Mouse (Mus musculus): ENCODE measurements around the gene Slc17a2. TPM values are rescaled to one million over a fixed set of nuclear protein-coding genes. Genes with fewer than 3 reads are reported as not detected.

Gene Slc17a2
- polyA plus RNA-seq, 1 experiment: not detected

DNA sequence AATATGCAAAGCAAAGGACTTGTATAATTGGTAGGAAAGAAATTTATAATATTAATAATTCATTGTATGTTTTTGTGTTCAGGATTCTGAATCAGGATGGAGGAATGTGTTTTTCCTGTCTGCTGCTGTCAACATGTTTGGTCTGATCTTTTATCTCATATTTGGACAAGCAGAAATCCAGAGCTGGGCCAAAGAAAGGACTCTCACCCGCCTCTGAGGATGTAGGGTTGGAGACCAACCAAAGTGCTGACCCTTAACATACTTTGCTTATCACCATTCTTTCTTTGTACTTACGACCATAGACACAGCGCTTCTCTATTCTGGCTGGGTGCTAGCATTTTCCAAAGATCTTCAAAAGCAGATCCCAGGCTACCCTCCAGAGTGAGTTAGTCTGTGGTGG is 15.4 kb downstream of the Slc17a2 start:
- no peak overlapping the region for H3K4me2 ChIP-seq (ENCODE audit: low read depth)
- no peak overlapping the region for H3ac ChIP-seq (ENCODE audit: control insufficient read depth, insufficient read length)
- no peaks in the 10 kb centered on the region for H3K36me3 ChIP-seq (ENCODE audit: control insufficient read depth, insufficient read depth)
- TF ChIP-seq POLR2AphosphoS2 (IDR thresholded peaks at IDR 0.05; ENCODE audit: insufficient read length, low read depth) (no peak), MYOD1 (IDR thresholded peaks at IDR 0.05; ENCODE audit: control insufficient read depth in 1 of 3, insufficient read length in 2 of 3, low read depth in 2 of 3) (no peak), SRF (IDR thresholded peaks at IDR 0.05; ENCODE audit: control insufficient read depth, insufficient read length, low read depth) (no peak), E2F4 (IDR thresholded peaks at IDR 0.05; ENCODE audit: insufficient read depth) (no peak), TCF12 (IDR thresholded peaks at IDR 0.05; ENCODE audit: insufficient read depth, poor library complexity, severe bottlenecking) (no peak), MAX (IDR thresholded peaks at IDR 0.05; ENCODE audit: low read depth) (no peak), REST (IDR thresholded peaks at IDR 0.05; ENCODE audit: insufficient read depth, insufficient read length) (no peak), USF1 (IDR thresholded peaks at IDR 0.05; ENCODE audit: low read depth) (no peak)
- no peak overlapping the region for H3K4me3 ChIP-seq
- no peaks in the 10 kb centered on the region for H3K79me2 ChIP-seq (ENCODE audit: control insufficient read depth, insufficient read depth)
- peaks cover 6% of the 10 kb centered on the region for H3K27me3 ChIP-seq (ENCODE audit: control insufficient read depth, insufficient read depth, insufficient read length)

GRCm38 (mm10) chr13:23826606-23827005 is 19.8 kb downstream of the Slc17a2 start:
- Histone ChIP-seq H3K4me2 (ENCODE audit: low read depth) (no peak overlapping the region), H3K27me3 (ENCODE audit: control insufficient read depth, insufficient read depth, insufficient read length) (peaks cover 6% of the 10 kb centered on the region), H3ac (ENCODE audit: control insufficient read depth, insufficient read length) (no peak overlapping the region), H3K4me3 (no peak overlapping the region), H3K79me2 (ENCODE audit: control insufficient read depth, insufficient read depth) (no peaks in the 10 kb centered on the region), H3K36me3 (ENCODE audit: control insufficient read depth, insufficient read depth) (no peaks in the 10 kb centered on the region)
- no peak for TF ChIP-seq REST (IDR thresholded peaks at IDR 0.05; ENCODE audit: insufficient read depth, insufficient read length)

- Histone ChIP-seq H3ac (ENCODE audit: control insufficient read depth, insufficient read length) (no peak overlapping the region), H3K4me3 (no peak overlapping the region), H3K4me2 (ENCODE audit: low read depth) (no peak overlapping the region), H3K79me2 (ENCODE audit: control insufficient read depth, insufficient read depth) (no peaks in the 10 kb centered on the region), H3K27me3 (ENCODE audit: control insufficient read depth, insufficient read depth, insufficient read length) (no peaks in the 10 kb centered on the region), H3K36me3 (ENCODE audit: control insufficient read depth, insufficient read depth) (no peaks in the 10 kb centered on the region)
- no peak for TF ChIP-seq MYOD1 (IDR thresholded peaks at IDR 0.05; ENCODE audit: control insufficient read depth in 1 of 3, insufficient read length in 2 of 3, low read depth in 2 of 3)
- TF ChIP-seq SRF (IDR thresholded peaks at IDR 0.05; ENCODE audit: control insufficient read depth, insufficient read length, low read depth): no peak
- no peak for TF ChIP-seq REST (IDR thresholded peaks at IDR 0.05; ENCODE audit: insufficient read depth, insufficient read length)
- no peak for TF ChIP-seq MAX (IDR thresholded peaks at IDR 0.05; ENCODE audit: low read depth)
- TF ChIP-seq POLR2AphosphoS2 (IDR thresholded peaks at IDR 0.05; ENCODE audit: insufficient read length, low read depth): no peak
- no peak for TF ChIP-seq TCF3 (IDR thresholded peaks at IDR 0.05; ENCODE audit: insufficient read length, low read depth)
- no peak for TF ChIP-seq TCF12 (IDR thresholded peaks at IDR 0.05; ENCODE audit: insufficient read depth, poor library complexity, severe bottlenecking)
Measured at GRCm38 (mm10) chr13:23833053-23833452, 26.3 kb downstream of the Slc17a2 start.

- Histone ChIP-seq H3K4me2 (ENCODE audit: low read depth) (no peak overlapping the region), H3K36me3 (ENCODE audit: control insufficient read depth, insufficient read depth) (no peaks in the 10 kb centered on the region), H3ac (ENCODE audit: control insufficient read depth, insufficient read length) (no peak overlapping the region), H3K27me3 (ENCODE audit: control insufficient read depth, insufficient read depth, insufficient read length) (no peaks in the 10 kb centered on the region), H3K4me3 (no peak overlapping the region), H3K79me2 (ENCODE audit: control insufficient read depth, insufficient read depth) (no peaks in the 10 kb centered on the region)
- TF ChIP-seq MYOG (IDR thresholded peaks at IDR 0.05; ENCODE audit: control insufficient read depth in 1 of 3, insufficient read depth in 1 of 3, insufficient read length in 2 of 3, low read depth in 2 of 3) (no peak), SRF (IDR thresholded peaks at IDR 0.05; ENCODE audit: control insufficient read depth, insufficient read length, low read depth) (no peak), MYOD1 (IDR thresholded peaks at IDR 0.05; ENCODE audit: control insufficient read depth in 1 of 3, insufficient read length in 2 of 3, low read depth in 2 of 3) (no peak), MAX (IDR thresholded peaks at IDR 0.05; ENCODE audit: low read depth) (no peak), E2F4 (IDR thresholded peaks at IDR 0.05; ENCODE audit: insufficient read depth) (no peak), USF1 (IDR thresholded peaks at IDR 0.05; ENCODE audit: low read depth) (no peak), TCF3 (IDR thresholded peaks at IDR 0.05; ENCODE audit: insufficient read length, low read depth) (no peak), REST (IDR thresholded peaks at IDR 0.05; ENCODE audit: insufficient read depth, insufficient read length) (no peak), TCF12 (IDR thresholded peaks at IDR 0.05; ENCODE audit: insufficient read depth, poor library complexity, severe bottlenecking) (no peak)
Measured at GRCm38 (mm10) chr13:23834836-23835235, 28.0 kb downstream of the Slc17a2 start.

DNA sequence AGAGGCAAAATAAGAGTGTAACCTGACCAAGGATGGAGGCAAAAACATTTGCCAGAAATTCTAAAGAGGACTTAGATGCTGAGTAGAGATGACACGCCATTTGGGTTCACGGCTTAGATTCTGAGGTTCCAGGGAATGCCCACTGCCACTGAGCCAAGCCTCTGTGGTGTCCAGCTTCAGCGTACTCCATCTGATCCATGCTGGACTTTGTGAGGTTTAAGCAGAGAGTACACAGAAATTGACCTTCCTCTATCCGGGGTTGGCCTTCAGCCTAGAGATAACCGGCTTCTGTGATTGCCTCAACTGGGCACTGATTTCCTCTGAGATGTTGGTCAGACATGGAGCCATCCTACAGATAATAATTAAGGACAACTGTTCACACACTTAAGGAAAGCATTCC is 29.8 kb downstream of the Slc17a2 start:
- Histone ChIP-seq H3K27me3 (ENCODE audit: control insufficient read depth, insufficient read depth, insufficient read length) (no peaks in the 10 kb centered on the region), H3K36me3 (ENCODE audit: control insufficient read depth, insufficient read depth) (no peaks in the 10 kb centered on the region), H3K4me3 (no peak overlapping the region), H3K79me2 (ENCODE audit: control insufficient read depth, insufficient read depth) (no peaks in the 10 kb centered on the region), H3ac (ENCODE audit: control insufficient read depth, insufficient read length) (no peak overlapping the region), H3K4me2 (ENCODE audit: low read depth) (no peak overlapping the region)
- no peak for TF ChIP-seq SRF (IDR thresholded peaks at IDR 0.05; ENCODE audit: control insufficient read depth, insufficient read length, low read depth)

DNA sequence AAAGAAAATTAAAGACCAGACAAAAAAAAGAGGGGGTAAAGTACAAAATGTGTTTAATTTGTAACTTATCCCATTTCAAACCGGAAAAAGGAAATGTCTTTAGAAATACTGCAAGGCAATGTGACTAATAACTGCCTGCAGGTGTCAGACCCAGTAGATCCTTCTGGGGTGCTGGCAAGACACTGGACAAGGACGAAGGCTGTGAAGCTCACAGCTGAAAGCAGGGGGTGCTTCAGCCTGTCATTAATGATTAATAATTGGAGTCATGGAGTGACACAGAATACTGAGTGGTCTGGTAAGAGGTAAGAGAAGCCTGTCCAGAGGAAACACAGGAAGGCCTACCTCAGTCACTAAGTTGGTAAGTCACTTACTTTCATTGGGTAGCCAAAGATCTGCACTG is 32.5 kb downstream of the Slc17a2 start, which contains the start of gene Slc17a3:
TSS of gene Slc17a3 (plus strand) at position 127 of the 400 bp plus-strand sequence.
- no peak for TF ChIP-seq MAX (IDR thresholded peaks at IDR 0.05; ENCODE audit: low read depth)
- no peak for TF ChIP-seq CEBPB (IDR thresholded peaks at IDR 0.05; ENCODE audit: insufficient read depth, poor library complexity, severe bottlenecking)
- TF ChIP-seq E2F4 (IDR thresholded peaks at IDR 0.05; ENCODE audit: insufficient read depth): no peak
- no peak for TF ChIP-seq POLR2AphosphoS2 (IDR thresholded peaks at IDR 0.05; ENCODE audit: insufficient read length, low read depth)
- TF ChIP-seq TCF12 (IDR thresholded peaks at IDR 0.05; ENCODE audit: insufficient read depth, poor library complexity, severe bottlenecking): no peak
- no peak for TF ChIP-seq REST (IDR thresholded peaks at IDR 0.05; ENCODE audit: insufficient read depth, insufficient read length)
- TF ChIP-seq USF1 (IDR thresholded peaks at IDR 0.05; ENCODE audit: low read depth): no peak
- TF ChIP-seq TCF3 (IDR thresholded peaks at IDR 0.05; ENCODE audit: insufficient read length, low read depth): no peak
- no peak for TF ChIP-seq POLR2A (IDR thresholded peaks at IDR 0.05; ENCODE audit: insufficient read length, low read depth)
- TF ChIP-seq SRF (IDR thresholded peaks at IDR 0.05; ENCODE audit: control insufficient read depth, insufficient read length, low read depth): no peak
- no peak for TF ChIP-seq MYOG (IDR thresholded peaks at IDR 0.05; ENCODE audit: control insufficient read depth in 1 of 3, insufficient read depth in 1 of 3, insufficient read length in 2 of 3, low read depth in 2 of 3)
- TF ChIP-seq MYOD1 (IDR thresholded peaks at IDR 0.05; ENCODE audit: control insufficient read depth in 1 of 3, insufficient read length in 2 of 3, low read depth in 2 of 3): no peak
- no peaks in the 10 kb centered on the region for H3K27me3 ChIP-seq (ENCODE audit: control insufficient read depth, insufficient read depth, insufficient read length)
- no peak within 1 kb of the TSS for H3ac ChIP-seq (ENCODE audit: control insufficient read depth, insufficient read length)
- H3K79me2 ChIP-seq (ENCODE audit: control insufficient read depth, insufficient read depth): no peaks in the 10 kb centered on the region
- no peak within 1 kb of the TSS for H3K4me3 ChIP-seq
- no peak within 1 kb of the TSS for H3K4me2 ChIP-seq (ENCODE audit: low read depth)
- H3K36me3 ChIP-seq (ENCODE audit: control insufficient read depth, insufficient read depth): no peaks in the 10 kb centered on the region
